Mouse (Mus musculus): ENCODE results near the gene Flrt3. TPM values are rescaled to one million over a fixed set of nuclear protein-coding genes. Genes with fewer than 3 reads are reported as not detected.

Gene Flrt3
- polyA plus RNA-seq, 1 experiment from 2014 or later, result 86.0 TPM

GRCm38 (mm10) chr2:140676728-140677127 lies 5.5 kb upstream of the Flrt3 start:
- 0 out of 2 replicates have a peak, but pooled peaks cover 4% of the 10 kb centered on the region for H3K27me3 ChIP-seq
- H3K36me3 ChIP-seq, result no peaks in the 10 kb centered on the region
- 22% methylated on average over 3 of the region's 3 CpGs for WGBS
- 0 out of 2 replicates have a peak, but pooled peaks cover 3% of the 10 kb centered on the region for H3K4me1 ChIP-seq
- H3K9ac ChIP-seq, result no peak overlapping the region
- no peak overlapping the region for H3K27ac ChIP-seq
- ATAC-seq (ENCODE audit: insufficient number of reproducible peaks, insufficient read depth, low FRiP score, low TSS enrichment), result no peak
- H3K4me2 ChIP-seq (replicated peaks), result no peak overlapping the region
- no peaks in the 10 kb centered on the region for H3K9me3 ChIP-seq
- H3K4me3 ChIP-seq, result no peak overlapping the region

DNA sequence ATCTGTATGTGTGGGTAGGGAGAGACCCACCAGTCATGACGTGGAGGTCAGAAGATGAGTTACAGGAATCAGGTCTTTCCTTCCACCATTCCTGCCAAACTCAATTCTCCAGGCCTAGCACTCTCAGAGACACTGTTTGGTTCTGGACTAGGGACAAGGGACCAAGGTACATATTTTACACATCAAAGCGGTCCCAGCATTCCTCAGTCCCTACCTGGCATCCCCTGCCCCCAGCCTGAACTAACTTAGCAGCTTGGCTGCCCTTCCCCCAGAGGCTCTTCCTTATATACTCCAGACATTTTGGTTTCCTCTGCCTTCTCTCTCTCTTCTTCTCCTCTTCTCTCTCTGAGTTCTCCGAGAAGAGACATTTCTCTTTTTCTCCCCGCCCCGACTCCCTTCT lies 2.2 kb upstream of the Flrt3 start:
- Histone ChIP-seq H3K9me3 (no peaks in the 10 kb centered on the region), H3K36me3 (no peaks in the 10 kb centered on the region), H3K9ac (no peak overlapping the region), H3K27me3 (0 out of 2 replicates have a peak, but pooled peaks cover 4% of the 10 kb centered on the region), H3K4me3 (no peak overlapping the region), H3K4me1 (0 out of 2 replicates have a peak, but pooled peaks cover 3% of the 10 kb centered on the region), H3K27ac (no peak overlapping the region), H3K4me2 (replicated peaks) (no peak overlapping the region)
- ATAC-seq (ENCODE audit: insufficient number of reproducible peaks, insufficient read depth, low FRiP score, low TSS enrichment), result no peak
- 83% methylated on average over 5 of the region's 5 CpGs for WGBS

DNA sequence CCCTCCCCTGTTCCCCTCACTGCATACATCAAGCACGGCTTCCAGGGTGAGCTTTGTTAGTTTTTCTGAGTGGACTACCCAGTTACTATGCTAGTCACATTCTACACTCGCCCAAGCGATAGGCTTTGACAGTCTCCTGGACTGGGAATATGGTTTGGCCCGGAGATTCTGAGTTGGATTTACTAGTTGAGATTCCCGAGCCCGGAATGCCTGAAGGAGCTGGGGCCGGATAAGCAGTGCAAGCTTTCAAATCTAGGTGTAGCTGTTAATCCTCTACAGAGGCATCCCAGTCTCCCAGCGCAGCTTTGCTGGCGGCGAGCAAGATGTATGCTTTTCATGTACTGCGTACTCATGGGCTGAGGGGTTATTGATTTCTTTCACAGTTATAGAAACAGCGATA lies 812 bp downstream of the Flrt3 start:
- 0 out of 2 replicates have a peak, but pooled peaks have one; percentile 28 for ATAC-seq (ENCODE audit: insufficient number of reproducible peaks, insufficient read depth, low FRiP score, low TSS enrichment)
- Histone ChIP-seq H3K4me3 (peak overlapping the region; percentile 62), H3K4me2 (replicated peaks) (peak overlapping the region; percentile 57), H3K27me3 (0 out of 2 replicates have a peak, but pooled peaks cover 4% of the 10 kb centered on the region), H3K4me1 (peaks cover 12% of the 10 kb centered on the region), H3K36me3 (no peaks in the 10 kb centered on the region), H3K27ac (peak overlapping the region; percentile 90), H3K9ac (peak overlapping the region; percentile 83), H3K9me3 (no peaks in the 10 kb centered on the region)
- WGBS, result under 1% methylated on average over 12 of the region's 12 CpGs

- peak overlapping the region; percentile 57 for H3K4me2 ChIP-seq (replicated peaks)
- no peak for ATAC-seq (ENCODE audit: insufficient number of reproducible peaks, insufficient read depth, low FRiP score, low TSS enrichment)
- 0 out of 2 replicates have a peak, but pooled peaks cover 4% of the 10 kb centered on the region for H3K27me3 ChIP-seq
- 0 out of 2 replicates have a peak overlapping the region, but pooled peaks have one; percentile 8 for H3K27ac ChIP-seq
- H3K9ac ChIP-seq, result peak overlapping the region; percentile 56; the same call in 1 of the 2 replicates
- no peaks in the 10 kb centered on the region for H3K36me3 ChIP-seq
- peak overlapping the region; percentile 62 for H3K4me3 ChIP-seq
- no peaks in the 10 kb centered on the region for H3K9me3 ChIP-seq
- 25% methylated on average over 2 of the region's 2 CpGs for WGBS
- peaks cover 13% of the 10 kb centered on the region for H3K4me1 ChIP-seq
Observed at GRCm38 (mm10) chr2:140669786-140670185, 1.5 kb downstream of the Flrt3 start.

DNA sequence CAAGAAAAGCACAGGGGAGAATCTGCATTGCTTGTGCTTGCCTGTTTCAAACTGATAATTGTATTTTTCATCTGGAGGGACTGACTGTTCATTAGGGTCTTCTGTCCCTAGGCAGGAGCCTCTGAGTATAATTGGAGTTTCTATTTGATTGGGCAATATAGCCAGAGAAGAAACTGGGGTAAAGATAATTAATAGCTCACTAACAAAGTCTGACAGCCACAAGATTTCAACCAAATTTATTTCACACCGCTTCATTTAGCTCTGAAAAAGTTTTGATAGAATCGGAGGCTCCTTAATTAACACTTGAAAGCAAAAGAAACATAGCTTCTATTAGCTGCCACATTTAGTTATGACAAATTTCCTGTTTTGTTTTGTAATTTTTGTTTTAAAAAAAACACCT lies 2.2 kb downstream of the Flrt3 start:
- Histone ChIP-seq H3K9me3 (no peaks in the 10 kb centered on the region), H3K9ac (peak overlapping the region; percentile 36), H3K36me3 (no peaks in the 10 kb centered on the region), H3K27ac (peak overlapping the region; percentile 74), H3K4me3 (peak overlapping the region; percentile 46), H3K27me3 (0 out of 2 replicates have a peak, but pooled peaks cover 4% of the 10 kb centered on the region), H3K4me2 (replicated peaks) (peak overlapping the region; percentile 57), H3K4me1 (peaks cover 13% of the 10 kb centered on the region)
- 30% methylated on average over 2 of the region's 2 CpGs for WGBS
- no peak for ATAC-seq (ENCODE audit: insufficient number of reproducible peaks, insufficient read depth, low FRiP score, low TSS enrichment)

GRCm38 (mm10) chr2:140668311-140668710 lies 3.0 kb downstream of the Flrt3 start:
- Histone ChIP-seq H3K4me2 (replicated peaks) (peak overlapping the region; percentile 57), H3K4me3 (peak overlapping the region; percentile 46), H3K4me1 (peaks cover 20% of the 10 kb centered on the region), H3K9me3 (no peaks in the 10 kb centered on the region), H3K36me3 (no peaks in the 10 kb centered on the region), H3K27me3 (no peaks in the 10 kb centered on the region), H3K9ac (peak overlapping the region; percentile 36), H3K27ac (peak overlapping the region; percentile 74)
- ATAC-seq (ENCODE audit: insufficient number of reproducible peaks, insufficient read depth, low FRiP score, low TSS enrichment), result peak; percentile 65; the same call in 1 of the 2 replicates
- WGBS, result 2% methylated on average over 8 of the region's 8 CpGs

DNA sequence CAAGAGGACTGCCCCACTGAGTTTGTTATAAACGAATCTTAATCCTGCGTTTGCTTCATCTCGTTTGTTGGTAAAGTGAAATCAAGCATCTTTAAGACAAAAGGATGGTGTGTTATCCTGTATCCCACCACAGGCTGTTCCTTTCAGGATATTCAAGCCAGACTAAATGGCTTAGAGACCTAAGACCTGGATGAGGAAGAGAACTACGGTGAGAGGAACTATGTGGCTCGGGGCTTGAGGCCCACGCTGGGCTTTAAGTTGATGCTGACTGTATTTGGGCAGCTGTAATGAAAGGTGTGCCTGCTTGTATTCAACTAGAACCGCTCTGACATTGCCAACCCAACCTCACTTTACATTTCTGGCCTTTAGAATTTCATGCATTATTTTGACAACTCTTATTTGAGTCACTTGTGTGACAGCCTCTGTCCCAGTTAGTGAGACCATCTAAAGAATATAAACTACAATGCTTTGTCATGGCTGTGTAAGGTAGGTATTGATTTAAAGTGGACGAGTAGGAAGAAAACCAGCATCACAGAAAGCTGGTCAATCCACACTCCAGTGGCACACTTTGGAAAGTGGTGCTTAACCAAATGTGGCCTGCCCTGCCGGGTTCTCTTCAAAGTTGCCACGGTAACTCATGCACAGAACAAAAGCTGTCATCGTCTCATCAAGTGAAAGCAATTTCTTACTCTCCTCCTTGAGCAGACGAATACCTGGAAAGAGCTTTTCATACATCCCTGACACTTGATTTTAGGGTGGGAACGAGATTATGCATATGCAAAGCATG lies 3.8 kb downstream of the Flrt3 start:
- H3K9ac ChIP-seq, result peak overlapping the region; percentile 44
- peaks cover 17% of the 10 kb centered on the region for H3K4me1 ChIP-seq
- H3K4me2 ChIP-seq (replicated peaks), result peak overlapping the region; percentile 57
- H3K36me3 ChIP-seq, result peaks cover 6% of the 10 kb centered on the region; the same call in 1 of the 2 replicates
- H3K27me3 ChIP-seq, result no peaks in the 10 kb centered on the region
- 15% methylated on average over 13 of the region's 13 CpGs for WGBS
- H3K9me3 ChIP-seq, result no peaks in the 10 kb centered on the region
- peak overlapping the region; percentile 46 for H3K4me3 ChIP-seq
- no peak for ATAC-seq (ENCODE audit: insufficient number of reproducible peaks, insufficient read depth, low FRiP score, low TSS enrichment)
- peak overlapping the region; percentile 67 for H3K27ac ChIP-seq

DNA sequence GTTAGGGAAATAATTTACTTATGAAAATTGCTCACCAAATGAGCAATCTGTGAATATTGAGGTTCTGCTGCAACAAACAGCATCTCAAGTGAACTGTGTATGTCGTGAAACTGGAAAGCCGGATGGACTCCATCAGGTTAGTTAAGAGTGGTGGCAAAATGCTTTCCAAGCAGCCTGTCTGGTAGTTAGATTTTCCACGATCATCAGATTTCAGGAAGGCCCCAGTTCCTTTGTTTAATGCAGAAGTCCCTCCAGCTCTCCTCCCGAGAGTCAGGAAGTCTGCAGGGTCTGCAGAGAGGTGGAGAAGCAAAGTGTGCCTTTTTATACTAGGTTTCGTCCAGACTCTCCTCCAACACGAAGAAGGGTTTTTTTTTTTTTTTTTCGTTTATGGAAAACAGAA lies 4.4 kb downstream of the Flrt3 start:
- Histone ChIP-seq H3K27me3 (no peaks in the 10 kb centered on the region), H3K4me3 (peak overlapping the region; percentile 46), H3K36me3 (peaks cover 6% of the 10 kb centered on the region; the same call in 1 of the 2 replicates), H3K9me3 (no peaks in the 10 kb centered on the region), H3K4me1 (peaks cover 17% of the 10 kb centered on the region), H3K4me2 (replicated peaks) (peak overlapping the region; percentile 57), H3K9ac (peak overlapping the region; percentile 44; the same call in 1 of the 2 replicates), H3K27ac (peak overlapping the region; percentile 67)
- 7% methylated on average over 7 of the region's 7 CpGs for WGBS
- ATAC-seq (ENCODE audit: insufficient number of reproducible peaks, insufficient read depth, low FRiP score, low TSS enrichment), result no peak

GRCm38 (mm10) chr2:140664381-140664780 lies 6.9 kb downstream of the Flrt3 start:
- Histone ChIP-seq H3K27me3 (no peaks in the 10 kb centered on the region), H3K4me2 (replicated peaks) (0 out of 2 replicates have a peak overlapping the region, but pooled peaks have one; percentile 2), H3K9me3 (no peaks in the 10 kb centered on the region), H3K27ac (no peak overlapping the region), H3K4me1 (peaks cover 17% of the 10 kb centered on the region), H3K9ac (no peak overlapping the region), H3K36me3 (peaks cover 29% of the 10 kb centered on the region), H3K4me3 (no peak overlapping the region)
- no peak for ATAC-seq (ENCODE audit: insufficient number of reproducible peaks, insufficient read depth, low FRiP score, low TSS enrichment)
- WGBS, result 93% methylated on average over 4 of the region's 4 CpGs

DNA sequence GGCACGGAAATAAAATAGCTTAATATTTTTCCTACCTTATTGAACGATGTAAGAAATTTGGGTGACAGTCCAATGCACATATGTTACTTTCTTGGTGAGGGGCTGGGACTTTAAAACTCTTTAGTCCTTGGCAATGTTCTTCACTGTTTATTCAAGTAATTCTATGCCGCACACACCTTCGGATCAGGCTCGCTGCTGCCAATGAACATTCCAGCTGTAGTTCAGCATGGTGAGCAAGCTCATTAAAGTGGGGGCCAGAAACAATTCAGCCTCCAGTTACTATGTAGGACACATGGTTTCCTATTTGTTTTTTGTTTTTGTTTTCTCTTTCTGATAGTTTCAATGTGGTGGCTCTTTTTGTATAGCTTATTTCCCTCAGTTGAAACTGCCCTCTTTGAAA lies 8.6 kb downstream of the Flrt3 start:
- Histone ChIP-seq H3K9ac (no peak overlapping the region), H3K27ac (no peak overlapping the region), H3K4me3 (no peak overlapping the region), H3K4me2 (replicated peaks) (no peak overlapping the region), H3K36me3 (peaks cover 40% of the 10 kb centered on the region), H3K4me1 (peaks cover 16% of the 10 kb centered on the region), H3K9me3 (no peaks in the 10 kb centered on the region), H3K27me3 (no peaks in the 10 kb centered on the region)
- ATAC-seq (ENCODE audit: insufficient number of reproducible peaks, insufficient read depth, low FRiP score, low TSS enrichment), result no peak
- 67% methylated on average over 5 of the region's 5 CpGs for WGBS

DNA sequence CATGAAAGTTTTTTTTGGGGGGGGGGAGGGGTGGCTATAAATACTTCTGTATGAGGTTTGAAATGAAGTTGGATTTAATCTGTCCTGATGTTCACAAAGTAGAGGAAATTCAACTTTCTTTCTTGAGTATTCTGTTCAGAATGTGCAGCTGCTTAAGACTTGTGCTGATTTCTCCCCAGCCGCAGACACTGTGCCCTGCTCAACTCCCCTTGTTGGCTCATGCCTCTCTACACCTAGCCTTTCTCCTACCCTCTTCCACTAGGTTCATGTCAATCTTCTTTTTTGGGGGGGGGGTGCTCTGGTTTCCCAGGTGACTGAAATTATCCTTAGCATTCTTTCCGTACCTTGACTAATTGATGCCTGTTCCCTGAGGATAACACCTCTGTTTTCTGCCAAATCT lies 17.3 kb downstream of the Flrt3 start:
- H3K4me2 ChIP-seq (replicated peaks), result no peak overlapping the region
- ATAC-seq (ENCODE audit: insufficient number of reproducible peaks, insufficient read depth, low FRiP score, low TSS enrichment), result peak; percentile 54; the same call in 1 of the 2 replicates
- H3K4me3 ChIP-seq, result no peak overlapping the region
- WGBS, result 54% methylated on average over 2 of the region's 2 CpGs
- no peaks in the 10 kb centered on the region for H3K27me3 ChIP-seq
- peaks cover 9% of the 10 kb centered on the region for H3K36me3 ChIP-seq
- no peaks in the 10 kb centered on the region for H3K4me1 ChIP-seq
- H3K9ac ChIP-seq, result no peak overlapping the region
- H3K27ac ChIP-seq, result no peak overlapping the region
- no peaks in the 10 kb centered on the region for H3K9me3 ChIP-seq

- no peaks in the 10 kb centered on the region for H3K9me3 ChIP-seq
- H3K4me2 ChIP-seq (replicated peaks), result no peak overlapping the region
- ATAC-seq (ENCODE audit: insufficient number of reproducible peaks, insufficient read depth, low FRiP score, low TSS enrichment), result peak; percentile 35; the same call in 1 of the 2 replicates
- no peak overlapping the region for H3K9ac ChIP-seq
- H3K4me1 ChIP-seq, result no peaks in the 10 kb centered on the region
- no peaks in the 10 kb centered on the region for H3K27me3 ChIP-seq
- H3K27ac ChIP-seq, result no peak overlapping the region
- no peak overlapping the region for H3K4me3 ChIP-seq
- H3K36me3 ChIP-seq, result 0 out of 2 replicates have a peak, but pooled peaks cover 6% of the 10 kb centered on the region
Observed at GRCm38 (mm10) chr2:140653481-140653880, 17.8 kb downstream of the Flrt3 start.

All from embryonic facial prominence, embryonic 12.5 days (tissue).